Mouse (Mus musculus) urinary bladder, postnatal 10 days (tissue): ENCODE data around the gene Gm4201.
"Not testable (repeated sequence)": the region's sequence is repeated elsewhere in the genome, so short reads cannot be mapped to it uniquely, and the experiment has no call there.

ENCODE experiments used
- DNase-seq: peaks from one replicate; pipeline ENCODE4 v3.0.0; 2022; ENCODE audit warnings: low spot score

Gm4201 gene

DNA sequence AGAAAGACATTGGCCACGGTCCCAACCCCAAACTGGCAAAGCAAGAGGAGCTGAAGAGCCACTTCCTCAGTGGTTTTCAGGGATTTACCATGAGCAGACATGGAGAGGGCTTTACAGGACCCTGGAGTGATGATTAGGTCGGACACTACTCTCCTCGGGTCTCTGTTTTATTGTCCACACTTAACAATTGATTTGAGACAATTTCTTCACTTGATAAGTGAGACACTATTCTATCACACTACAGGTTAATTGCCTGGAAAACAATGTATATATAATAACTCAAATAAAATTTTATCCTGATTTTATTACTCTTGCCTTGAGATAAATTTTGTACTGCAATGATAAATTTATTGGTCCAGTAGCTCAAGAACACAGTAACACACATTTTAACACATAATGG, at the start of gene Gm4201:
TSS of gene Gm4201 (minus strand) at position 101 of the 400 bp plus-strand sequence.
- not testable (repeated sequence) for DNase-seq

DNA sequence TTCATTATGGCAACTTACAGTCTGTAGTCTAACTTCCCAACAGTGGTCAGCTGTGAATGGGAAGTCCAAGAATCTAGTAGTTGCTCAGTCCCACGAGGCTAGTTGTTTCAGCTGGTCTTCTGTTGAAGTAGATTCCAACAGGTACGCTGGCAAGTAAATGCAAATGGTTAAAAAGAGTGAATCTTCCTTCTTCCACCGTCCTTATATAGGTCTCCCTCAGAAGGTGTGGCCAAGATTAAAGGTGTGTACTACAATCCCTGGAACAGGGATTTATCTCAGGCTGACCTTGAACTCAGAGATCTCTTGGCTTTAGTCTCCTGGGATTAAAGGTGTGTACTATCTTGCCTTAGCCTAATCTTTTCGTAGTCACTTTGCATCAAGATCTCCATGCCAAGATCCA, 22.9 kb upstream of the Gm4201 start, which contains the start of gene Gm4565:
TSS of gene Gm4565 (minus strand) at position 101 of the 400 bp plus-strand sequence.
- not testable (repeated sequence) for DNase-seq

- DNase-seq = not testable (repeated sequence)
Measured at GRCm38 (mm10) chr7:22534787-22535186, 30.4 kb downstream of the Gm4201 start, which contains the start of gene Gm8677. TSS of gene Gm8677 (minus strand) at chr7:22534887.

DNA sequence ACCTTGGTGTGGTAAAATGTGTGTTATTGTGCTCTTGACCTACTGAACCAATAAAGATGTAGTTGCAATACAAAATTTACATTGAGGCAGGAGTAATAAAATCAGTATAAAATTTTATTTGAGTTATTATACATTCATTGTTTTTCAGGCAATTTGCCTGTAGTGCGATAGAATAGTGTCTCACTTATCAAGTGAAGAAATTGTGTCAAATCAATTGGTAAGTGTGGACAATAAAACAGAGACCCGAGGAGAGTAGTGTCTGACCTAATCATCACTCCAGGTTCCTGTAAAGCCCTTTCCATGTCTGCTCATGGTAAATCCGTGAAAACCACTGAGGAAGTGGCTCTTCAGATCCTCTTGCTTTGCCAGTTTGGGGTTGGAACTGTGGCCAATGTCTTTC, 42.5 kb downstream of the Gm4201 start, which contains the start of gene Vmn1r152:
TSS of gene Vmn1r152 (plus strand) at position 301 of the 400 bp plus-strand sequence.
- not testable (repeated sequence) for DNase-seq
